Mouse (Mus musculus): ENCODE results near the gene Figla. TPM values are rescaled to one million over a fixed set of nuclear protein-coding genes. Genes with fewer than 3 reads are reported as not detected.

Figla gene
- polyA plus RNA-seq, 1 experiment from 2014 or later: not detected

GRCm38 (mm10) chr6:86019415-86020237 lies 3.7 kb downstream of the Figla start:
- Histone ChIP-seq H3K36me3 (ENCODE audit: control insufficient read depth, insufficient read depth, low read length) (no peaks in the 10 kb centered on the region), H3K9ac (ENCODE audit: low read depth, low read length) (no peak overlapping the region), H3K27ac (ENCODE audit: low read depth, low read length) (no peak overlapping the region), H3K9me3 (ENCODE audit: control insufficient read depth, low read length) (no peaks in the 10 kb centered on the region), H3K27me3 (ENCODE audit: control insufficient read depth, insufficient read depth, low read length) (no peaks in the 10 kb centered on the region), H3K4me1 (ENCODE audit: control insufficient read depth, insufficient read depth, low read length) (no peaks in the 10 kb centered on the region), H3K4me2 (replicated peaks; ENCODE audit: low read depth, low read length) (no peak overlapping the region), H3K4me3 (ENCODE audit: low read length) (no peak overlapping the region)
- 0 out of 2 replicates have a peak, but pooled peaks have one; percentile 35 for ATAC-seq (ENCODE audit: low FRiP score, low TSS enrichment)
- 25% methylated on average over 4 of the region's 4 CpGs for WGBS

- Histone ChIP-seq H3K27ac (ENCODE audit: low read depth, low read length) (no peak overlapping the region), H3K27me3 (ENCODE audit: control insufficient read depth, insufficient read depth, low read length) (no peaks in the 10 kb centered on the region), H3K4me1 (ENCODE audit: control insufficient read depth, insufficient read depth, low read length) (no peaks in the 10 kb centered on the region), H3K9me3 (ENCODE audit: control insufficient read depth, low read length) (no peaks in the 10 kb centered on the region), H3K9ac (ENCODE audit: low read depth, low read length) (no peak overlapping the region), H3K4me3 (ENCODE audit: low read length) (no peak overlapping the region), H3K36me3 (ENCODE audit: control insufficient read depth, insufficient read depth, low read length) (no peaks in the 10 kb centered on the region), H3K4me2 (replicated peaks; ENCODE audit: low read depth, low read length) (no peak overlapping the region)
- no peak for ATAC-seq (ENCODE audit: low FRiP score, low TSS enrichment)
- 28% methylated on average over 3 of the region's 3 CpGs for WGBS
Measured at GRCm38 (mm10) chr6:86020948-86021347, 5.0 kb downstream of the Figla start.

- Histone ChIP-seq H3K9me3 (ENCODE audit: control insufficient read depth, low read length) (no peaks in the 10 kb centered on the region), H3K36me3 (ENCODE audit: control insufficient read depth, insufficient read depth, low read length) (no peaks in the 10 kb centered on the region), H3K27me3 (ENCODE audit: control insufficient read depth, insufficient read depth, low read length) (peaks cover 10% of the 10 kb centered on the region), H3K27ac (ENCODE audit: low read depth, low read length) (no peak overlapping the region), H3K4me2 (replicated peaks; ENCODE audit: low read depth, low read length) (no peak overlapping the region), H3K4me1 (ENCODE audit: control insufficient read depth, insufficient read depth, low read length) (no peaks in the 10 kb centered on the region), H3K9ac (ENCODE audit: low read depth, low read length) (no peak overlapping the region), H3K4me3 (ENCODE audit: low read length) (no peak overlapping the region)
- no peak for ATAC-seq (ENCODE audit: low FRiP score, low TSS enrichment)
- WGBS: 85% methylated on average over 8 of the region's 8 CpGs
Measured at GRCm38 (mm10) chr6:86026632-86027292, 10.8 kb downstream of the Figla start.

- peak overlapping the region; percentile 55 for H3K4me3 ChIP-seq (ENCODE audit: low read length)
- H3K9ac ChIP-seq (ENCODE audit: low read depth, low read length): peak overlapping the region; percentile 66; the same call in 1 of the 2 replicates
- no peaks in the 10 kb centered on the region for H3K9me3 ChIP-seq (ENCODE audit: control insufficient read depth, low read length)
- H3K4me1 ChIP-seq (ENCODE audit: control insufficient read depth, insufficient read depth, low read length): no peaks in the 10 kb centered on the region
- peak overlapping the region; percentile 95 for H3K4me2 ChIP-seq (replicated peaks; ENCODE audit: low read depth, low read length)
- H3K27me3 ChIP-seq (ENCODE audit: control insufficient read depth, insufficient read depth, low read length): peaks cover 10% of the 10 kb centered on the region
- no peak overlapping the region for H3K27ac ChIP-seq (ENCODE audit: low read depth, low read length)
- 58% methylated on average over 2 of the region's 2 CpGs for WGBS
- no peak for ATAC-seq (ENCODE audit: low FRiP score, low TSS enrichment)
- H3K36me3 ChIP-seq (ENCODE audit: control insufficient read depth, insufficient read depth, low read length): no peaks in the 10 kb centered on the region
Measured at GRCm38 (mm10) chr6:86028150-86028549, 12.2 kb downstream of the Figla start.

GRCm38 (mm10) chr6:86028601-86029322 lies 12.8 kb downstream of the Figla start, which contains the start of gene Add2:
TSS of gene Add2 (plus strand) at chr6:86028681.
- no peaks in the 10 kb centered on the region for H3K9me3 ChIP-seq (ENCODE audit: control insufficient read depth, low read length)
- H3K9ac ChIP-seq (ENCODE audit: low read depth, low read length): peak within 1 kb of the TSS; percentile 66
- no peaks in the 10 kb centered on the region for H3K36me3 ChIP-seq (ENCODE audit: control insufficient read depth, insufficient read depth, low read length)
- H3K27ac ChIP-seq (ENCODE audit: low read depth, low read length): no peak within 1 kb of the TSS
- H3K27me3 ChIP-seq (ENCODE audit: control insufficient read depth, insufficient read depth, low read length): peaks cover 10% of the 10 kb centered on the region
- no peaks in the 10 kb centered on the region for H3K4me1 ChIP-seq (ENCODE audit: control insufficient read depth, insufficient read depth, low read length)
- H3K4me3 ChIP-seq (ENCODE audit: low read length): peak within 1 kb of the TSS; percentile 55
- peak; percentile 84 for ATAC-seq (ENCODE audit: low FRiP score, low TSS enrichment)
- H3K4me2 ChIP-seq (replicated peaks; ENCODE audit: low read depth, low read length): peak within 1 kb of the TSS; percentile 95
- WGBS: under 1% methylated on average over 54 of the region's 56 CpGs

- Histone ChIP-seq H3K9me3 (ENCODE audit: control insufficient read depth, low read length) (no peaks in the 10 kb centered on the region), H3K4me2 (replicated peaks; ENCODE audit: low read depth, low read length) (peak overlapping the region; percentile 95), H3K27me3 (ENCODE audit: control insufficient read depth, insufficient read depth, low read length) (peaks cover 10% of the 10 kb centered on the region), H3K4me3 (ENCODE audit: low read length) (peak overlapping the region; percentile 55), H3K4me1 (ENCODE audit: control insufficient read depth, insufficient read depth, low read length) (no peaks in the 10 kb centered on the region), H3K27ac (ENCODE audit: low read depth, low read length) (no peak overlapping the region), H3K9ac (ENCODE audit: low read depth, low read length) (peak overlapping the region; percentile 66; the same call in 1 of the 2 replicates), H3K36me3 (ENCODE audit: control insufficient read depth, insufficient read depth, low read length) (no peaks in the 10 kb centered on the region)
- 0 out of 2 replicates have a peak, but pooled peaks have one; percentile 33 for ATAC-seq (ENCODE audit: low FRiP score, low TSS enrichment)
- WGBS: 7% methylated on average over 6 of the region's 6 CpGs
Measured at GRCm38 (mm10) chr6:86029323-86029713, 13.3 kb downstream of the Figla start.

GRCm38 (mm10) chr6:86031527-86031926 lies 15.6 kb downstream of the Figla start:
- Histone ChIP-seq H3K4me3 (ENCODE audit: low read length) (no peak overlapping the region), H3K36me3 (ENCODE audit: control insufficient read depth, insufficient read depth, low read length) (no peaks in the 10 kb centered on the region), H3K9me3 (ENCODE audit: control insufficient read depth, low read length) (no peaks in the 10 kb centered on the region), H3K4me1 (ENCODE audit: control insufficient read depth, insufficient read depth, low read length) (no peaks in the 10 kb centered on the region), H3K4me2 (replicated peaks; ENCODE audit: low read depth, low read length) (no peak overlapping the region), H3K27ac (ENCODE audit: low read depth, low read length) (no peak overlapping the region), H3K27me3 (ENCODE audit: control insufficient read depth, insufficient read depth, low read length) (peaks cover 10% of the 10 kb centered on the region), H3K9ac (ENCODE audit: low read depth, low read length) (no peak overlapping the region)
- ATAC-seq (ENCODE audit: low FRiP score, low TSS enrichment): no peak
- 82% methylated on average over 2 of the region's 2 CpGs for WGBS

GRCm38 (mm10) chr6:86033635-86034034 lies 17.7 kb downstream of the Figla start:
- 79% methylated on average over 1 of the region's 1 CpGs for WGBS
- Histone ChIP-seq H3K27me3 (ENCODE audit: control insufficient read depth, insufficient read depth, low read length) (peaks cover 9% of the 10 kb centered on the region), H3K9me3 (ENCODE audit: control insufficient read depth, low read length) (no peaks in the 10 kb centered on the region), H3K27ac (ENCODE audit: low read depth, low read length) (no peak overlapping the region), H3K4me2 (replicated peaks; ENCODE audit: low read depth, low read length) (no peak overlapping the region), H3K4me1 (ENCODE audit: control insufficient read depth, insufficient read depth, low read length) (no peaks in the 10 kb centered on the region), H3K9ac (ENCODE audit: low read depth, low read length) (no peak overlapping the region), H3K4me3 (ENCODE audit: low read length) (no peak overlapping the region), H3K36me3 (ENCODE audit: control insufficient read depth, insufficient read depth, low read length) (no peaks in the 10 kb centered on the region)
- no peak for ATAC-seq (ENCODE audit: low FRiP score, low TSS enrichment)

Measured in kidney, embryonic 14.5 days (tissue).